Mouse (Mus musculus) thymus, adult 2 months (tissue): ENCODE results near the gene Gne.

Experiments used
- CTCF ChIP-seq: fragments of 200-500 bp; IDR thresholded peaks from 2 replicates; pipeline ENCODE4 v1.5.1; 2012; ENCODE audit warnings: mild to moderate bottlenecking, control low read depth, low read length, moderate library complexity, borderline replicate concordance; ENCODE audit not compliant: control insufficient read depth, poor library complexity, insufficient read depth; ENCODE audit errors: extremely low read depth
- POLR2A ChIP-seq: fragments of 200-500 bp; IDR thresholded peaks from 2 replicates; pipeline ENCODE4 v1.6.1; 2012; ENCODE audit warnings: mild to moderate bottlenecking, low read length, control low read depth, moderate library complexity; ENCODE audit not compliant: control insufficient read depth, poor library complexity, insufficient read depth; ENCODE audit errors: extremely low read depth

DNA sequence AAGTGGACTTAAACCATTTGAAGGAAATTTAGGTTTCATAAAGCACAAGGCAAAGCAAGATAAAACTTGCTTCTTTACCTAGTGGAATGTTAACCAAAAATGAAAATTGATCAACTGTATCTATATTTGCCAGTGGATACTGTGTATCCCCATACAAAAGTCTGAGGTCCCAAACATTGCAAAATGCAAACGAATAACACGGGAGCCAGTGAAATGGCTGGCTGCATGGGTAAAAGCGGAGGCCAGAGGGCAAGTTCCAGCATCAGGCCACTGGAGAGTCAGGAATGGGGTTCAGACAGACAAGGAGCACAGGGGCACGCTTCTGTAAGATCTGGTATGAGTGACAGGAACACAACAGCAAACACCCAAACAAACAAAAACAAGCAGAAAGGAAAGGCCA is 13.3 kb downstream of the Gne start:
- no peak for TF ChIP-seq CTCF
- no peak for TF ChIP-seq POLR2A
